Mouse (Mus musculus) heart, embryonic 11.5 days (tissue): ENCODE measurements around the gene Icosl. TPM values are rescaled to one million over a fixed set of nuclear protein-coding genes. Genes with fewer than 3 reads are reported as not detected.

Source experiments
- ATAC-seq: fragments of 200-750 bp; cut with Nextera tagmentation; replicated peaks from 2 replicates; pipeline ENCODE4 v1.8.0; 2017; ENCODE audit warnings: moderate library complexity; ENCODE audit not compliant: insufficient number of reproducible peaks, low FRiP score, low TSS enrichment
- H3K27ac ChIP-seq: fragments of 300-500 bp; sonication (generic); 2 replicates; pipeline ENCODE4 v1.5.1; 2014; ENCODE audit warnings: mild to moderate bottlenecking, low read depth, low read length
- H3K27me3 ChIP-seq: fragments of 300-500 bp; sonication (generic); 2 replicates; pipeline ENCODE4 v1.6.1; 2014; ENCODE audit warnings: mild to moderate bottlenecking, low read length, mixed read lengths; ENCODE audit not compliant: control insufficient read depth, insufficient read depth
- H3K36me3 ChIP-seq: fragments of 300-500 bp; sonication (generic); 2 replicates; pipeline ENCODE4 v1.6.1; 2014; ENCODE audit warnings: mild to moderate bottlenecking, low read length, moderate library complexity, mixed read lengths; ENCODE audit not compliant: control insufficient read depth, insufficient read depth
- H3K4me1 ChIP-seq: fragments of 300-500 bp; sonication (generic); 2 replicates; pipeline ENCODE4 v1.6.1; 2014; ENCODE audit warnings: low read length; ENCODE audit not compliant: control insufficient read depth, insufficient read depth
- H3K4me2 ChIP-seq: fragments of 300-500 bp; sonication (generic); 2 replicates; pipeline ENCODE4 v1.6.1; 2014; ENCODE audit warnings: mild to moderate bottlenecking, moderate library complexity
- H3K4me3 ChIP-seq: fragments of 300-500 bp; sonication (generic); 2 replicates; pipeline ENCODE4 v1.5.1; 2014; ENCODE audit warnings: low read depth, low read length
- H3K9ac ChIP-seq: fragments of 300-500 bp; sonication (generic); 2 replicates; pipeline ENCODE4 v1.6.1; 2014; ENCODE audit warnings: mild to moderate bottlenecking, low read depth, low read length, moderate library complexity
- H3K9me3 ChIP-seq: fragments of 300-500 bp; sonication (generic); replicated peaks from 2 replicates; pipeline ENCODE4 v1.6.1; 2016; ENCODE audit warnings: low read length; ENCODE audit not compliant: control insufficient read depth
- WGBS: fragments of 180-500 bp; shearing (Covaris S2); extraction: QIAGEN DNeasy Blood & Tissue Kit; methylation state at CpG from one replicate; pipeline ENCODE4 v1.1.7; 2014; ENCODE audit not compliant: insufficient replicate concordance; 5-methylcytosine and 5-hydroxymethylcytosine counted together
- polyA plus RNA-seq: library from polyadenylated mRNA; unstranded; fragments of >200 nt; fragmentation: Nextera tagmentation; extraction: Ambion mirVana; gene quantifications from 2 replicates; pipeline ENCODE4 v1.2.1, GENCODE M21; 2014

Gene Icosl
- polyA plus RNA-seq, 1 experiment from 2014 or later: 1.1 TPM

DNA sequence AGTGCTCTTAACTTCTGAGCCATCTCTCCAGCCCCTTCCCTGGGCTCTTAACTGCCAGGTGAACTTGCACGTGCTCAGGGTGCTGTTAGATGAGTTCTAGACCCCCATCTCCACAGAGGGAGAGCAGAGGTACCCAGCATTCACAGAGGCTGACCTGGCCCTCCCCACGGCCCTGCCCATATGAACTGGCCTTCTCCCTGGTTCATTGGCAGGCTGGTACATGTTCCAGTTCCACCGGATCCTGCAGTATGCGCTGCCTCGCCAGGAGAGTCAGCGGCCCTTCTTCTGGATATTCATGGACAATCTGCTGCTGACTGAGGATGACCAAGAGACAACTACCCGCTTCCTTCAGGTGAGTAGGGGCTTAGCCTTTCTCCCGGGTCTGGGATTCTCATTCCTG, 12.0 kb upstream of the Icosl start:
- H3K4me3 ChIP-seq: no peak overlapping the region
- no peaks in the 10 kb centered on the region for H3K36me3 ChIP-seq
- WGBS: 85% methylated on average over 8 of the region's 8 CpGs
- no peak for ATAC-seq
- H3K4me2 ChIP-seq: no peak overlapping the region
- no peak overlapping the region for H3K9ac ChIP-seq
- no peaks in the 10 kb centered on the region for H3K27me3 ChIP-seq
- no peak overlapping the region for H3K27ac ChIP-seq
- H3K4me1 ChIP-seq: no peaks in the 10 kb centered on the region
- H3K9me3 ChIP-seq: no peaks in the 10 kb centered on the region

DNA sequence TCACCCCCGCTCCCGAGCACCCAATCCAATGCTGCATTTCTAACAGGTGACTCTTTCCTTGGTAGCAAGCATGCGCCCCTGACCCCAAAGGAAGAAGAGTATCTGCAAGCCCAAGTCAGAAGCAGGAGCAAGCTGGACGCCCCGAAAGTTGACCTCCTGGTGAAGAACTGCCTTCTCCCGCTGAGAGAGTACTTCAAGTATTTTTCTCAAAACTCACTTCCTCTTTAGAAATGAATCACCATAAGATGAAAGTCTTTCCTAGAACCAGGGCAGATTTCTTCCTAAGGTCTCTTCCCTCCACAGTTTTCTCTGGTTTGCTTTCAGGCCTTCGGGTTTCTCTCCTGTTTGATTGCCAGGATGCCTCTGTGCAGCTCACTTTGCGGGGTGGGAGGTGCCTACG, 6.0 kb upstream of the Icosl start:
- no peak overlapping the region for H3K27ac ChIP-seq
- H3K27me3 ChIP-seq: peaks cover 4% of the 10 kb centered on the region; the same call in 1 of the 2 replicates
- no peak overlapping the region for H3K4me2 ChIP-seq
- no peak overlapping the region for H3K9ac ChIP-seq
- ATAC-seq: no peak
- no peaks in the 10 kb centered on the region for H3K9me3 ChIP-seq
- no peak overlapping the region for H3K4me3 ChIP-seq
- H3K4me1 ChIP-seq: no peaks in the 10 kb centered on the region
- 84% methylated on average over 9 of the region's 9 CpGs for WGBS
- no peaks in the 10 kb centered on the region for H3K36me3 ChIP-seq

DNA sequence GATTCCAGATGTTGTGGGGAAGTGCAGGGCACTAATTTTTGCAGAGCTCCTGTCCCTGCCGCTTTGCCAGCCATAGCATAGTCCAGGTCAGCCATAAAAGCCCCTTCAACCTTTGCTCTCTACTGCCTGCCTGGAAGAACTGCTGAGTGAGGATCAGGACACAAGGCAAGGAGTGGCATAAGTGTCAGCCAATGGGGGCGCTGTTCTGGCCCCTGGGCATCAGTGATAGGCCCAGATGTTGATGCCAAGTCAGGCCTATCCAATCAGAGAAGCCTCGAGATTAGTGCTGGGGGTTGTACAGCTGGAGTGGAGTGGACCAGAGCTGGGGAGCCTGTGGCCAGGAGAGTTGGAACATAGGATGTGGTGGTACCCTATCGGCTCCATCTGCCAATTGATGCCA, 1.9 kb upstream of the Icosl start:
- no peak for ATAC-seq
- Histone ChIP-seq H3K4me2 (no peak overlapping the region), H3K9me3 (no peaks in the 10 kb centered on the region), H3K9ac (no peak overlapping the region), H3K27me3 (peaks cover 12% of the 10 kb centered on the region), H3K4me3 (no peak overlapping the region), H3K27ac (no peak overlapping the region), H3K36me3 (no peaks in the 10 kb centered on the region), H3K4me1 (no peaks in the 10 kb centered on the region)
- WGBS: 27% methylated on average over 4 of the region's 4 CpGs

DNA sequence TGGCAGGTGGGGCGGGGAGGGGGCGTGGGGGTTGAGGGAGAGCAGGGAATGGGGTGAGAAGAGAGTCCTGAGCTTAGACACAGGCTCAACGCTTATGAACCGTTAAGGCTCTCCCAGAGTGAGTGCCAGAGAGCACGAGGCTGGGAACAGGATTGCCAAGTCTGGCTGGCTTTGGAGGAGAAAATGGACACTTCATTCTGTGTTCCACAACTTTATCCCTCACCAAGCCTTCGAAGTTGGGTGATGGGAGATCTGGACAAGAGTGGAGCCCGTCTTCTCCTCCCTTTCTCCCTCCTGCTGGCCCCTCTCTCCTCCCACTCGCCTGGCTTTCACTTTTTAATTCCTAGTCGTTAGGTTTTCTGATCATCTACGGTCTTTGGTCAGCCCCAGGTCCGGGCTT, 561 bp upstream of the Icosl start:
- H3K4me1 ChIP-seq: no peaks in the 10 kb centered on the region
- peak overlapping the region; percentile 68; the same call in 1 of the 2 replicates for H3K9ac ChIP-seq
- no peak overlapping the region for H3K27ac ChIP-seq

GRCm38 (mm10) chr10:78074151-78074550, 5.0 kb downstream of the Icosl start:
- Histone ChIP-seq H3K36me3 (no peaks in the 10 kb centered on the region), H3K27me3 (peaks cover 8% of the 10 kb centered on the region; the same call in 1 of the 2 replicates), H3K4me2 (no peak overlapping the region), H3K4me3 (no peak overlapping the region), H3K9ac (no peak overlapping the region), H3K9me3 (no peaks in the 10 kb centered on the region), H3K27ac (no peak overlapping the region), H3K4me1 (no peaks in the 10 kb centered on the region)
- 69% methylated on average over 4 of the region's 4 CpGs for WGBS
- no peak for ATAC-seq

More for the DNA sequence above, 561 bp upstream of the Icosl start:
- 17% methylated on average over 11 of the region's 11 CpGs for WGBS
- peaks cover 12% of the 10 kb centered on the region; the same call in 1 of the 2 replicates for H3K27me3 ChIP-seq
- H3K4me3 ChIP-seq: peak overlapping the region; percentile 62
- peak overlapping the region; percentile 93 for H3K4me2 ChIP-seq
- H3K36me3 ChIP-seq: no peaks in the 10 kb centered on the region
- H3K9me3 ChIP-seq: no peaks in the 10 kb centered on the region
- ATAC-seq: no peak

DNA sequence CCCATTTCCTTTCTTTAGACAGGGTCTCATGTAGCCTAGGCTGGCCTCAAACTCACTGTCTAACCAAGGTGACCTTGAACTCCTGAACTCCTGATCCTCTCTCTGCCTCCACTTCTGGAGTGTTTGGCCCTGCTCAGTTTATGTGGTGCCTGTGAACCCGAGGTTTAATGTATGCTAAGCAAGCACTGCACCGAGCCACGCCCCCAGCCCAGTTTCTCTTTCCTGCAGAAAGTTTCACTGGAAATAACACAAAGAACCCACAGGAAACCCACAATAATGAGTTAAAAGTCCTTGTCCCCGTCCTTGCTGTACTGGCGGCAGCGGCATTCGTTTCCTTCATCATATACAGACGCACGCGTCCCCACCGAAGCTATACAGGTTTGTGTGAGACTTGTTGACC, 5.9 kb downstream of the Icosl start:
- Histone ChIP-seq H3K4me2 (no peak overlapping the region), H3K36me3 (no peaks in the 10 kb centered on the region), H3K9me3 (no peaks in the 10 kb centered on the region), H3K27me3 (peaks cover 5% of the 10 kb centered on the region; the same call in 1 of the 2 replicates), H3K4me1 (no peaks in the 10 kb centered on the region), H3K4me3 (no peak overlapping the region), H3K9ac (no peak overlapping the region), H3K27ac (no peak overlapping the region)
- no peak for ATAC-seq
- WGBS: 81% methylated on average over 11 of the region's 11 CpGs

DNA sequence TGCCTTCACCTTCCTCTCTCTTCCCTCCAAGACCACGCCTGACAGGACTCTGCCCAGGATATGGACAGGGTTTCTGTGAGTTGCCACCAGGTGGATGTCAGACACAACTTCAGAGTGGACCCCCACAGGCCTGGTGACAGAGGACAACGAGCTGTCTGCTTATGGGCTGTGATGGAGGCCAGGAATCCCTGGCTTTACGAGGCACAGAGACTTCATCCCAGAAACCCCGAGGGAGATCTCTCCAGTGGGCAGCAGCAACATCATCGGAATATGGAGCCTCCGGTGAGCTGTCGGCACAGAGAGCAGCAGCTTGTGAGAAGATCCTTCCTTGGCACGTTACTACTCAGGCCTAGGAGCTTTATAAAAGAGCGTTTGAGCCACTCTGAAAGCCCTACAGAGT, 8.8 kb downstream of the Icosl start:
- H3K4me2 ChIP-seq: no peak overlapping the region
- H3K4me1 ChIP-seq: no peaks in the 10 kb centered on the region
- no peaks in the 10 kb centered on the region for H3K36me3 ChIP-seq
- H3K9me3 ChIP-seq: no peaks in the 10 kb centered on the region
- H3K9ac ChIP-seq: no peak overlapping the region
- no peak overlapping the region for H3K4me3 ChIP-seq
- no peak overlapping the region for H3K27ac ChIP-seq
- H3K27me3 ChIP-seq: no peaks in the 10 kb centered on the region
- WGBS: 74% methylated on average over 9 of the region's 9 CpGs
- no peak for ATAC-seq

GRCm38 (mm10) chr10:78078276-78078675, 9.2 kb downstream of the Icosl start:
- H3K9ac ChIP-seq: no peak overlapping the region
- no peaks in the 10 kb centered on the region for H3K36me3 ChIP-seq
- no peak overlapping the region for H3K27ac ChIP-seq
- WGBS: 68% methylated on average over 5 of the region's 5 CpGs
- H3K4me3 ChIP-seq: no peak overlapping the region
- no peaks in the 10 kb centered on the region for H3K9me3 ChIP-seq
- H3K4me1 ChIP-seq: no peaks in the 10 kb centered on the region
- no peak for ATAC-seq
- H3K4me2 ChIP-seq: no peak overlapping the region
- no peaks in the 10 kb centered on the region for H3K27me3 ChIP-seq

GRCm38 (mm10) chr10:78079955-78080591, 11.0 kb downstream of the Icosl start:
- Histone ChIP-seq H3K9me3 (no peaks in the 10 kb centered on the region), H3K27me3 (no peaks in the 10 kb centered on the region), H3K4me3 (no peak overlapping the region), H3K36me3 (no peaks in the 10 kb centered on the region), H3K9ac (no peak overlapping the region), H3K4me1 (no peaks in the 10 kb centered on the region), H3K27ac (no peak overlapping the region), H3K4me2 (no peak overlapping the region)
- WGBS: 75% methylated on average over 4 of the region's 4 CpGs
- ATAC-seq: no peak
